Mouse (Mus musculus) T-helper 2 cell (primary cell): ENCODE data around the gene Ugt2b35.
"Not testable (repeated sequence)": the region's sequence is repeated elsewhere in the genome, so short reads cannot be mapped to it uniquely, and the experiment has no call there.

ENCODE experiments used
- in situ Hi-C: fragments of 300-600 bp; cut with MboI, MseI; formaldehyde crosslinking; loops from one replicate; pipeline ENCODE4 v1.15.1; 2025; ENCODE audit warnings: high pct_unique_total_duplicates

Ugt2b35 gene

DNA sequence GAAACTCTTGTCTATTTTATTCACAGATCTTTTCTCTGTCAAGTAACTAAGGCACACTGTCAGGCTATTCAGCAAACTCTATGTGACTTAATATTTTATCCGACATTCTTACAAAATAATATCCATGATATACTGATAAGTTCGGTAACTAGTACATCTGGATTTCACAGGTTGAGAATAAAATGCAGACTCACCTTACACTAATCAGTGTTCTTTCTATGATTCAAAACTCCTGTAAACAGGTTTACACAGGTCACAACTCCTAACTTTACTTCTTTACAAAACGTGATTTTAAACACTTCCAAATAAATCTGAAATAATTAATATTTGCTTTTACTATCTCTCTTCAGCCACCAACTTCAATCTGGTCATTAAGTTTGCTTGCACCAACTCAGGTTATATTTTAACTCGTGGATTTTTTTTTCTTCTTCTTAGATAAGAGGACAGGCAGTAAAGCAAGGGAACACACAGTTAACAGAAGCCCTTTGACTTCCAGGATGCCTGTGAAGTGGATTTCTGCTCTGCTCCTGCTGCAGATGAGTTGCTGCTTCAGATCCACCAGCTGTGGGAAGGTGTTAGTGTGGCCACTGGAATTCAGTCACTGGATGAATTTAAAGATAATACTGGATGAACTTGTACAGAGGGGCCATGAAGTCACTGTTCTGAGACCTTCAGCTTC lies at the start of gene Ugt2b35:
Gene Ugt2b35 (plus strand): TSS at position 466 of the 679 bp plus-strand sequence.
- in situ Hi-C loops: no loop called here

DNA sequence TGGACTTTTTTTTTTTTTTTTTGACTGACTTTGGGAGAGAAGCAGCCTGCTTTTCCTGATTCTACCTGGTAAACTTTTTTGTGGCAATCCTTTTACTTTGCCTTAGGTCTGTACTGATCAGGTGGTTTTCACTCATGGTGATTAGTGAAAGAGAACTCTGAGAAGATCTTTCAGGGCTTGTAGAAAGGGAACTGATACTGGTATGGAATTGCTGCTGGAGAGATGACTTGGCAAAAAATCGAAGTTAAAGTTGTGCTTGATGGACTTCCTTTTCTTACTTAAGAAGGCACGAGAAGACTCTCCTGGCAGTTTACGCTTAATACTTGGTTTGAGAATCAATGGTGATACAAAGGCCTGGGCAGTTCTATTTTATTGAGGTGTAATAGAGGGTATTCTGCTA lies 40.2 kb upstream of the Ugt2b35 start:
- in situ Hi-C loops: no loop called here

DNA sequence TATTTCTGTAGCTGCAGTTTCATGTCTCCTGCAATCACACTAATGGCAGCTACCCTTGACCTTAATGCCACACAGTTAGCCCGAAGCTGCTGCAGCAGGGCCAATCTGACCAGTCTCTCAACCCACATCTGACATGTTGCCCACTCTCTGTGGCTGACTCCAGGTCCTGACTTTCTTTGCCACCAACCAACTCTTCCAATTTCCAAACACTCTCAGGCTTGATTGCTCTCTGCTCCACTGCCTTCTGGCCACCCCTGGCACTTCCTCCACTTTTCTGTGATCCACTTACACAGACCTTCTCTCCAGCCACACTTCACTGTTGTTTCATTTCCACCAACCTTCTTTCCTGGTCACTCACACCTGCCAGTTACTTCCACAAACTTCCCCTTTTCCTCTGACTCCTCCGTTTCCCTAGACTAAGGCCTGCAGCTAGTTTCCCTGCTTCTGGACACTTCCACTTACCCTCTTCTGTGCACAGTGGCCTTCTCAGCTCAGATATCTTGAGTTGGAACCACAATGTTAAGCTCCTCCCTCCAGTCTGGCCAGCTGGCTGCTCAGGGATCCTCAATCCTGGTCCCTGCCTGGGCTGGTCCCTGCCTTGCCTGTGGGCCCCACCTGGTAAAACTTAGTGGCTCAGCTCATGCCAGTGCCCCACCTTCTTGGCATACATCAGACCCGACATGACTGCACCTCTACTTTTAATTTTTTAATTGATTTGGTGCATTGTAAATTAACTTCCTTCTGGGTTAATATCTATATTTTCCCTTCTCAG lies 38.9 kb upstream of the Ugt2b35 start:
- in situ Hi-C loops: no loop called here

DNA sequence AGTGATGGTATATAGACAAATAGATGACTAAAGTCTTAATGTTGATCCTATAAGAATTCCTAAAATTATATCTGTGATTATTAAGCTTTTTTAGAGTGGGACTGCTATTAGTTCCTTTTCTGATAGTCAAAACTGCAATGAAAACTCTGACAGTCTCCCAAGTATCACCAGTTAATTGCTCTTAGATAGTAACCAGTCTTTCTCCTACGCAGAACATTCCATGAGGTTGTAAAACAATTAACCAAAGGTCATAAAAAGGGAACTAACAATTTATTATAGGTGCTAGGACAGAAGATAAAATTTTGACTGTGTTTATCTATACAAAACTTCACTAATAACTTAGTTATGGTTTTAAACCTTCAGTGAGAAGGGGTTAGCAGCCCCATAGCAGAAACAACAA lies 37.8 kb upstream of the Ugt2b35 start:
- in situ Hi-C loops: not testable (repeated sequence)

DNA sequence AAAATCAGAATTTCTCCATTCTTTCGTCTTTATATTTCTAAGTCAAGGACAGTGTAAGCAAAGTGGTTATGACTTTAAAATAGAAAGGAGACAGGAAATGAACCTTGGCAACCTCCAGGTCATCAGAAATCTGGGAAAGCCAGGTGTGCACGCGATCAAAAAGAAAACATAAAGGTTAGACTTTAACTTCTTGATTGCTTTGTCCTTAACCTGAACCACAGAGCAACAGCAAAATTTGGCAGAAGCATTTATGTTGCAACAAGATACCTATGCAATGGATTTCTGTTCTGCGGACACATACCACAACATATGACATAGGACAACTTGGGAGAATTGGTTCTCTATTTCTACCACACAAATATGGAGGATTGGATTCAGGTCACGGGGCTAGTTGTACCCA lies 33.4 kb upstream of the Ugt2b35 start:
- in situ Hi-C loops: not testable (repeated sequence)

DNA sequence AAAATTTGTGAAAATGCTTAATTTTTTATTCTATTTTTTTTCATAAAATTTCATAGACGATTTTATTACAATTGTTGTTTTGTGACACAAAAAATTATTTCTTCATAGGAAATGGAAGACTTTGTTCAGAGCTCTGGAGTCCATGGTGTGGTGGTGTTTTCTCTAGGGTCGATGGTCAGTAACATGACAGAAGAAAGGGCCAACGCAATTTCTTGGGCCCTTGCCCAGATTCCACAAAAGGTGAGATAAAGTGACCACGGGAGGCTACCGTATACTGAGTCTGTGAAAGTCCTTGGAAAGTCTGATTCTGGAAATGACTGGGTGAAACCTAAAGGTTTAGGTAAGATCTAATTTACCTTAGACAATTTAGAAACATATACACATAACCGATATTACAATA lies 4.1 kb downstream of the Ugt2b35 start:
- in situ Hi-C loops: no loop called here

DNA sequence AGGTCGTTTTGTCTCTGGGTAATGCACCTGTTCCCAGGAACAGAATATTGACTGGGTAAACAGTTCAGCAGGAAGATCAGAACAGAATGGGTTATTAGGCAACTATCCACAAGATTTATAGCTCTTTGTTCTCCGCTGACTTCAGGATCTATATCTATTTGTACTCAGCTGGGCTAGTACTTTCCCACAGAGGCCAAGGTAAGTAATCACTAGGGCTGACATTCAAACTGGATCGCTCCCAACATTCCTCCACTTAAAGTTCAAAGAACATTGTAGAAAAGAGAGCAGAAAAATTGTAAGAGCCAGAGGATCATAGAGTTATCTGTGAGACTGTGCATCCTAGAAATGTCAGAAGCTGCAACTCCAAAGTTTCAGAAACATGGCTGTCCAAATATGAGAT lies 14.8 kb downstream of the Ugt2b35 start:
- in situ Hi-C loops: no loop called here

DNA sequence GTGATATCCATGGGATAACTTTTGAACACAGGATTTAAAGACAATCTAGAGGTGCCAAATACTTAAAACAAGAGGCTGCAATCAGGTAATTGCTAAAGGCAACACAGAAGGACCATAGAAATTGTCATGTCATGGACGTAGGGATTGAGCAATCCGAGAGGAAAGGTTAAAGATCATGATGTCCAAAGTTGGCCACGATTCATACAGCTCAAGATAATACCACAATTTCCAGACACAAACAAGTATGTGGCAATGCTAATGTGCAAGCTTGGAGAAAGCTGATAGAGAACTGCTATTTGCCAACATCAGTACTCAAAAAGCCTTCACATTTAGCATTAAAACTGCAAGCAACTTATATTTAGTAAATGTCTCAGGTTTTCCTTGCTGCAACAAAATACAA lies 26.7 kb downstream of the Ugt2b35 start:
- in situ Hi-C loops: no loop called here

DNA sequence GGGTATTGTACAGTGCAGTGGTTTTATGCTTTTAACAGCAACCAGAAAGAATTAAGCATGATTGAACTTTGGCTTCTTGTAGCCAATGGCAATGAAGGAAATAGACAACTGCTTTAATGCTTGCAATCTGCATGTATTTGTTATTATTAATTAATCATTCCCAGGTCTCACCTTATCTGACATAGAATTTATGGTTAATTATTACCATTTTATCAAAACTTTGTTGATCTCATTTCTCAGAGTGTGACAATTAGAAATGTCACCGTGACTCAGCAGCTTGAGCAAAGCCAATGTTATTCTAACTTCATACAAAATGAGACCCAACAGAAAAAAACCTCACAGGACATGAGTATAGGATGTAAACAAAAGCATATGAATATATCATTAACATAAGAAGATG lies 30.0 kb downstream of the Ugt2b35 start:
- in situ Hi-C loops: no loop called here
